Mouse (Mus musculus) spleen, adult 18-20 months (tissue): ENCODE measurements at regions not wholly inside any gene's neighbourhood (a gene's known extent, or its start where the extent isn't known, plus 50 kb on each side); places are given as distances from the start of the nearest gene placed in this dataset.
A peak's percentile ranks its signal among the peaks of the same experiment; 100 is the strongest.

Experiments
- DNase-seq, 2 experiments: peaks; one replicate each; pipeline ENCODE4 v3.0.0; 2022; ENCODE audit warnings: mixed read lengths in 2 of 2

DNA sequence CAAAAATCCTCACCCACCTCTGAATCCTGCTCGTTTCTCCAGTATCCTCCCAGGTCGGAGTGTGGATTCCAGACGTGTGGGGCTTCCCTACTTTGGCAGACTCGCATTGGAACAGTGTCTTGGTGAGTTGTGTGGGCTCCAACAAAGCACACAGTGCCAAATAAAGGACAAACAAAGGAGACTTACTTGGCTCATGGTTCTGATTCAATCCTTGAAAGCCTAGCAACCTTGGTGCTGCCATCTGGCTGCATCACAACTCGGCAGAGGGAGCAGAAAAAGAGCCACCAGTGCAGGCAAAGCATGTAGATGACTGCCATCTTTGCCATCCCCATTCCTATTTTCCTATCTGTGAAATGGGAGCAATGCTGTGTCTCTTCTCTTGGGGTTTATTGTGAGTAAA lies 64.0 kb downstream of the Il9r start:
- no peak for DNase-seq

DNA sequence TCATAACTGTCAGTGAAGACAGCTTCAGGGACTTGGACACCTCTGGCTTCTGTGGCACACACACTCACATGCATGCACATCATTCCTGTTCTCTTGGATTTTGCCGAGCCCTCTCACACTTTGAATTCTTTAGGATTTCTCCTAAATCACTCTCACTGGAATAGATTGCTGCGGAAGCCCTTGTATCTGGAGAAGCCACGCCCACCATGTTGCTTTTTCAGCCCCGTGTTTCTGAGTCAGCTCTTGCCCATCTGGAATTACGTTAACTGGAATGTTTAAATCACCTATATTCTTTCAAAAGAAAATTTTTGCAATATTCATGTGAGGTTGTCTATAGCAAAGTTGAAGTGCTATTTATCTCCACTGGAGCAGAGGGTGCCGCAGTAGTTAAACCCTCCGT lies 66.1 kb downstream of the Il9r start:
- DNase-seq: no peak

DNA sequence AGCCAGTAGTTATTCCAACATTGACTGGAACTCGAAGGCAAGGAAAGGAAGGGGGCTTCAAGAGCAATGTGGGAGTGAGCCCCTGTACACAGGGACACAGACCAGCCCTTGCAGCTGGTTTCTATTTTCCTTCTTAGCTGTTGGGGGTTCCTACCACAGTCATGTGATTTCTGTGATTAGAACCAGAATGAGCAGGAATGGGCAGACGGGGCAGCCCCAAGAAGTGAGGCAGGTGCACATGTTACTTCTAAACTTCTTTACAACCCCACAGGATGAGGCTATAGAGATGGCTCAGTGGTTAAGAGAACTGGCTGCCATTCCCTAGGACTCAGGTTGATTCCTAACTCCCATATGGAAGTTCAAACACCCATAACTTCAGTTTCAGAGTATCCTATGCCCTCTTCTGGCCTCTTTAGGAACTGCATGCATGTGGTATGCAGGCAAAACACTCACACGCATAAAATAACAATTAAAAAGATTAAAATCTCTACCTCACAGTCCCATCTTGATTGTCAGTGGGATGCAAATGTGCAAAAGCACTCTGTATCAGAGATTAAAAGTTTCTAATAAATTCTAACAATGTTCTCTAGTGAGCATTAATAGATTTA lies 68.0 kb downstream of the Il9r start:
- DNase-seq: peak in 1 of 2 experiments; percentile 37

DNA sequence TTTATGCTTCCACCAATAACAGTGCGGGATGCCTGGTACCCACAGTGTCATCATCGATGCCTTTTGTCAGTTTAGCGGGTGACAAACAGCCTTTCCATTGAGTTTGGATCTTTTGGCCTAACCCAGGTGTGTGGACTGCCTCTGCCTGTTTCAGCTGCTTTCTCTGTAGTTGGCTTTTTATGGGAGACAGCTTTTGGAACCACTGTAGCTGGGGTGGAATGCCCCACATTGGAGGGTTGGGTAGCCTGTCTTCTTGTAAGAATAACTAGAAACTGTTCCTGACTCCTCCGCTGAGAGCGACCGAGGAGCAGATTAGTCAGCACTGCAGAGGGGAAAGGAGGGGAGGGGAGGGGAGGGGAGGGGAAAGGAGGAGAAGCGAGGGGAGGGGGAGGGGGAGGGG lies 71.5 kb downstream of the Il9r start:
- no peak for DNase-seq

DNA sequence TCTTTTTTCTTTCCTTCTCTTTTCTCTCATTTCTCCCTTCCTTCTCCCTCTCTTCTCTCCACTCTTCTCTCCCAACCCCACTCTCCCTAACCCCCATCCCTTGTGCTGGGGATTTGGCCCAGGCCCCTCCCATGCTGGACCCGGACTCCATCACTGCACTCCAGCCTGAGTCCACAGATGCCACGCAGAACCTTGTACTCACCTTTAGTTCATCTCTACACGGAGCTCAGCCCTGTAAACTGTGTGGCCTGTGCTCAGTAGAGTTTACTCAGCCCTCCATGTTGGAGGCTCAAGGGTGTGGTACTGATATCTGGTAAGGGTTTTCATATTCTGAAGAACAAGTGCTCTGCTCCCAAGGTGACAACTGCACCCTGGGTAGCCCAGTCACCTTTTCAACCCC lies 72.1 kb downstream of the Il9r start:
- DNase-seq: no peak

DNA sequence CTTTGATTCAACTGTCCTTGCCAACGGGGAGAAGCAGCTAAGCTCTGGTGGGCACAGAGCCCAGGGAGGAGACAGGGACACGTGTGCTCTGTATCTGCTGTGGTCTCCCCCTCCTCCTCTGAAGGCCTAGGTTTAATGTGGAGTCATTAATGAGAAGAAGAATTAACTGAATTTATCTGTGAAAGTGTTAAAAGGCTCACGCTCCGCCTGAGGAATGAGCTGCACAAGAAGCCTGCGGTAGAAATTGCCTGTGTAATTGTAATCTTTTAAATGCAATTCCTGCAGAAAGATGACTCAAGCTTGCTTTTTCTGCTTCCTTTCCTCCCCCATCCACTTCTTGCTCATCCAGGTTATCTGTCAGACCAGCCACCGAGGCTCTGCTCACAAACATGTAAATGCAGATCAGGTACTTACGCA lies 72.7 kb downstream of the Il9r start:
- no peak for DNase-seq

DNA sequence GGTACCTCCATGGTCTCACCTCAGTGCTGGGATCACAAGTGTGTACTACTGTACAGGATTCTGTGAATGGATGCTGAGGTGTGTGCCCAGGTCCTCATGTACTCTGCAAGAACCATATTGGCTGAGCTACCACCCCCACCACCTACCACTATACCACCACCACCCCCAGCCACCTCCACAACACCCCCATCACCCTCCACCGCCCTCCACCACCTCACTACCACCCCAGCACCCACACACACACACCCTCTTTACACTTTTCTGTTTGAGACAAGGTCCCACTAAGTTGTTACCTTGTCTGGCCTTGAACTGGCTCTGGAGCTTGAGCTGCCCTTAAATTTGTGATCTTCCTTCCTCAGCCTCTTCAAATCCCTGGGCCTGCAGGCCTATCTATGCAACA lies 73.3 kb downstream of the Il9r start:
- DNase-seq: no peak

DNA sequence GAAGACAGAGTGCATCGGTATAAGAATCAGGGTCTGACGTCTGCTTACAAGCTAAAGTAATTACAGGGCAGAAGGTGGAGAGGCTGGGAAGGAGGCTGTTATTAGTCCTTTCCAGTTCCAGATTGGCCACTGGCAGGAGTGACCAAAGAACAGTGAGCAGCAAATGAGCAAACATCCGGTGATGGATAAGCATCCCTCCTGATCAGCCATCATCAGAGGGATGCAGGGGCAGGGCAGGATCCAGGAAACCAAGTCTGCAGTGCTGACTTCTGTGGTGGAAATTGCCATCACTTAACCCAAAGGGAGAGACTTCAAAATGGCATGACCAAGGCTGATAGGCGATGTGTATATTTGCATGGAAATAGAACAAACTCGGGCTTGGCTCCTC lies 73.8 kb downstream of the Il9r start:
- no peak for DNase-seq

DNA sequence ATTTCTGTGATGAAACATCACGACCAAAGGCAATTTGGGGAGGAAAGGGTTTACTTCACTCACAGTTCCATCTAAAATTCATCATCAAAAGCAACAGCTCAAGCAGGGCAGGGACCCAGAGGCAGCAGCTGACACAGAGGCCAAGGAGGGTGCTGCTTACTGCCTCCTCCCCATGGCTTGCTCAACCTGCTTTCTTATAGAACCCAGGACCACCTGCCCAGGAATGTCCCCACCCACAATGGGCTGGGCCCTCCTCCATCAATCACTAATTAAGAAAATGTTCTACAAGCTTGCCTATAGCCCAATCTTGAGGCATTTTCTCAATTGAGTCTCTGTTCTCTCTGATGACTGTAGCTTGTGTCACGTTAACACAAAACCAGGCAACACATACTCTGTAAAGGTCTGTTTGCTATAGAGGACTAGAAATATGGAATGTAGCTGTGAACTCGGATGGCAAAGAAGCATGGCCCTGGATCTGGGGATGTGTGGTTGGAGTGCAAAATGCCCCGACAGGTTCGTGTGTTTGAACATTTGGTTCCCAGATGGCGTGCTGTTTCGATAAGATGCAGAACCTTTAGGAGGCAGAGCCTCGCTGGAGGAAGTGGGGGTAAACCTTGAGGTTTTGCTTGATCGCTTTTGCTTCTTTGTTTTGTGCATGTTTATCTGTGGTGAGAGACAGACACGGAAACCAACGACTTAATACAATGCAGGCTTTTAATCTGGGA lies 74.3 kb downstream of the Il9r start:
- no peak for DNase-seq

DNA sequence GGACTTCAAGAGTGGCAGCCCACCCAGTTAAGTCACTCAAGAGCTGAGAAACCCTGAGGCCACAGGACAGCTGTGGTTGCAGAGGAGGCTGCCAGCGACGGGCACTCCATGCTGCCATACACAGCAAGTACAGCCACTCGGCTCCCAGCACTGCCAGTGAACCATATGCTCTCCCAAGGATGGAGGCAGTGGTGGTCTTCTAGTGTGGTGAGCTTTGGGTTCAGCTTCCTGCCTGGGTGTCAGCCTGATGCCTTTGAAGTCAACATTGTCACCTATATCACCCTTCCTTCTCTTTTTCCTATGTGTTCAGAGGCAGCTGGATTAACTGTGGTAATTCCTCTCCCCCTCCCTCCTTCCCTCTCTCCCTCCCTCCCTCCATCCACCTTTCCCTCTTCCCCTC lies 79.5 kb downstream of the Il9r start:
- DNase-seq: no peak

DNA sequence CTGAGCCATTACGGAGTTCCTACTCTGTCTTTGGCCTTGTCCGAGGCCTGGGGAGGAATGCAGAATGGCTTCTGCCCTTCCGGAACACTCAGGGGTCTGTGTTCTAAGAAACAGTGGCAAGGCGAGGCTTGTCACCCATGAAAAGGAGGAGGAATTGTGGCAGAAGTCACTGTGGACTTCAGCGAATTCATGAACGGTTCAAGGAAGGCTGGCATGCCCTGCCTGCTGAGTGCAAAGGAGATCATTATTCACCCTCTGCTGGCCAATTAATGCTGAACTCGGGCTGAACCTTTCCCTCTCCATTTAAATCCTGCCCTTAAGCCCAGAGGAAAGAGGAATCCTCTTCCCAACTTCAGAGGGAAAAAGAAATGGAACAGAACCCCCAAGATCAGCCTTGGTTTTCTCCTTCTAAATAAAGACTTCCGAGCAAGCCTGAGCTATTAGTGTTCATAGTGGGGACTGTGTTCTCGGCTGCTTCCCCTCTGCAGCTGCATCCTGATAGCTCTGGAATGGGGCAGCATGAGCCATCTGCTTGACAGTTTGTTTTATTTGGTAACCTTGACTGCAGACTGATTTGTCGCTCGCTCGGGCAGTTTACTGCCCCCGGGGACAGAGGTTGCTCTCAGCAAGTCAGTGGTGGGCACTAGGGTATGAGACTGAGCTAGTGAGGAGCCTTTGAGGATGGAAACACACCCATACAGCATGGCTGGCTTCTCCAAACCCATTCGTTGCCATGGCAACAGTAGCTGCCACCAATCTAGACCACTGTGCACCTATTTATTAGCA lies 81.0 kb downstream of the Il9r start:
- DNase-seq: no peak

DNA sequence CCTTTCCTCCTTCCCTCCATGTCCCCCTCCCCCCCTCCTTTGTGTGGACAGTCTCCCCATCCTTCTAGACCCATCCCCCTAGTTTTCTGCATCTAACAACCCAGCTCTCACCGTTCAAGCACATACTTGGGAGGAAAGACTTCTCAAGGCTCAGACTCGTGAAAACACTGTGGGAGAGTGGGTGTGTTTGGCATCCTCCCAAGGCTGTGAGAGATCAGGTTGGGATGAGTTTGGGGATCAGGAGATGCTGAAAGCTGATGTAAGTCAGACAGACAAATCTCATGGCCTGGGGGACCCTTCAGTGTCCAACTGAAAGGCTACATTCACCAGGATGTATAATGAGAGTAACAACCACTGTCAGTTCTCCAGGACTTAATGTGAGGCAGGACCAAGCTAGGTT lies 82.1 kb downstream of the Il9r start:
- no peak for DNase-seq

DNA sequence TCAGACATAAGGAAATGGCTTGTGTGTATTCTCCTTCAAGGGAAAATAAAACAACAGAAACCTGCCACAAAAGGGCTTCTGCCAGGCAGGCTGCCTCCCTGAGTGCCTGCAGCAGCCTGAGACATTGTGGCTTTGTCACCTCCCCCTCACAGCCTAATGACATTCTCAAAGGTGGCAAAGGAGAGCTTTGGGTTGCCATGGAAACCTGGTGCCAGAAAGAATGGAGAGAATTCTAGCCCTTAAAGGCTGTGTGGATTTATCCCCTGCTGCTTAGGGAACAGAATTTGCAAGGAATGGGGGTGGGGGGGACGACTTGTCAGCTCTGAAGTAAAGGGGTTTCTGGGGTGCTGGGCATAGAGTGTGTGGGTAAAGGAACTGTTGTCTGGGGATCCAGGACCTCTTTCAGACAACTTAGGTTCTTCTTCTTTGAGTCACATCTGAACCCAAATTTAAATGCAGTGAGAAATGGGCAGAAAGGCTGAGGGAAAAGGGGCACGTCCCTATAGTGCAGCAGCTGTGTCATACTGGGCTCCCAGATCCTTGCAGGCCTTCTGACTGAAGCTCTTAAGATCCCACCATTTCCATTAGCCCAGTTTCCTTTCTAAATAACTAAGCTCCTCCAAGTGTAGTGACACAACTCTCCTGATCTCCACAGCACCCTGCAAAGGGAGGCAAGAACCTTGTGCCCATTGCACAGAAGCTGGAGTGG lies 86.8 kb downstream of the Il9r start:
- DNase-seq: no peak

DNA sequence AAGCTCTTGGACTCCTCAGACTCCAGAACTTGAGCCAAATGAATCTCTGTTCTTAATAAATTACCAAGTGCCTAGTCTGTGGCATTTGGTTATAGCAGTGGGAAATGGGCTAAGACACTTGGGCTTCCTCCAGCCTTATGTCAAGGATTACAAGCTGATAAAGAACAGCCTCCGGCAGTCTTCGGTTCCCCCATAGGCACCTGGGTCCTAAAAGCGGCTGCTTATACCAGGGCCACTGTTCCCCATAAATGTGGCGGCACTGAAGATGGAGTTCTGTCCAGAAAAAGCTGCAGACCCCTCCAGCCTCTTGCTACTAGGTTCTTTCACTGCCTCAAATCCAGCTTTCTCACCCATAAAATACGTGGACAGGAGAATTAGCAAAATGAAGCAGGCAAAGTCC lies 87.6 kb downstream of the Il9r start:
- no peak for DNase-seq

DNA sequence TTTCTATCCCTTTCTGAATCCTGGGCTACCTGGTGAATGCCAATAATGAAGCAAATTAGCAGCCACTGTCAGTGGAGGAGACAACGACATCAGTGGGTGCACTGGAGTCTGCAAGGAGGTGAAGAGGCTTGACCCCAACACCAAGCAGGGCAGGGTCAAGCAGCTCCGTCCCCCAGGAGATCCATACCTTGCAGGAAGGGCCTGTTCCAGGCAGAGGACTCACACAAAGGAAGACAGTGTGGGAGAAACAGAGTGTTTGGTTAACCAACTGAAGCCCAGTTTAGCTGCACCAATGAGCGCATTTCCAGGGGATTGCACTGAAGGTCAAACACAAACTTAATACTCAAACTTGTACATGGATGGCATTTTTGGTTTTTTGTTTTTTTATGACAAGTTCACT lies 88.2 kb downstream of the Il9r start:
- DNase-seq: no peak

DNA sequence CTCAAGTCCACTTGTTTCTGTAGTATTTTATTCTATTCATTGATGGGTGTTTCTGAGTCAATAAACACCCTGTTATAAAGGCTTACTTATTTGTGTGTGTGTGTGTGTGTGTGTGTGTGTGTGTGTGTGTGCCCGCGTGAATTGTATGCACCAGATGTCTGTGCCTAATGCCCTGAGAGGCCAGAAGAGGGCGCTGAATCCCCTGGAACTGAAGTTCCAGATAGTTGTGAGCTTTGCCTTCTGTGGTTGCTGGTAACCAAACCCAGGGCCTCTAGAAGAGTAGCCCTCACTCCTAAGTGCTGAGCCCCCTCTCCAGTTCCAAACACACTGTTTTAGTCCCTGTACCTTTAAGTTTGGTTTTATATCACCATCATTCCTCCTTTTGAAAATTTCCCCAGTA lies 90.2 kb downstream of the Il9r start:
- DNase-seq: no peak
